Mouse (Mus musculus): ENCODE measurements at regions not wholly inside any gene's neighbourhood (a gene's known extent, or its start where the extent isn't known, plus 50 kb on each side); places are given as distances from the start of the nearest gene placed in this dataset.
A peak's percentile ranks its signal among the peaks of the same experiment; 100 is the strongest.
"Not testable (repeated sequence)": the region's sequence is repeated elsewhere in the genome, so short reads cannot be mapped to it uniquely, and the experiment has no call there.

DNA sequence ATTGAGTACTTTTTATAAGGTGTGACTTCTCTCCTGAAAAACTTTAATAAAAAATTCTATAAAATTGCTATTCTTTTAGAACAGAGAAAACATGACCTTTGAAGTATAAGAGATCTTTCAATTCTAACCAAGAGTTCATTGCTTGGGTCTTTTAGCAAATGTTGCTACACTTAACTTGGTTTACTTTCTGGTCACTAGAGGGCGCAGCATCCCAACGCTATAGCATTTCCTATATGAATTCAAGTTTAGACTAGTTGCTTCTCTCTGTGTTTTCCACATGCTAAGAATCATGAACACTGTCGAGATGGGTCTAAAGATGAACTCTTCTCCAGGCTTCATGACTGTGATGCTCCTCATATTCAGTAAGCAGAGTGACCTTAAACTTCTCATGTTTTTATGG is 544.3 kb downstream of the Dad1 start:
- H3K4me3 ChIP-seq (ENCODE audit: control insufficient read depth, low read depth, low read length); H3K27me3 ChIP-seq (ENCODE audit: control insufficient read depth, insufficient read depth, low read length); H3K27ac ChIP-seq (ENCODE audit: control insufficient read depth, insufficient read depth, low read depth, low read length); H3K36me3 ChIP-seq (ENCODE audit: control insufficient read depth, insufficient read depth, low read length); H3K4me1 ChIP-seq (ENCODE audit: control insufficient read depth, insufficient read depth, low read length): not testable (repeated sequence)

DNA sequence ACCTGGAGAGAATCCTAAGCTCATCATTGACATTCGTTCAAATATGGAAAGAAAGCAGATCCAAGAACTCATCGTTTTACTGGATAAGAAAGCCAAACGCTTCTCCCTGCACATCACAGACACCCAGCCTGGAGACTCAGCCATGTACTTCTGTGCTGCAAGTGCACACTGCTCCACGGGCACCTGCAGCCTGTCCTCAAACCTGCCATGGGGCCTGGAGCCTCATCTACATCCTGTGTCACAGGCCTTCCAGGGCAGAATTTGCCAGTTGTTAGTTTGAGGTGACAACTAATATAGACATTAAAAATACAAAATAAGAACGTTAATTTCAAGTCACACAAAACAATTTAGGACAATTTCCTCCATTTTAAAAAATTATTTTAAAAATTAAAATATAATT is 549.6 kb downstream of the Dad1 start:
- H3K27me3 ChIP-seq (ENCODE audit: control insufficient read depth, insufficient read depth, low read length); H3K27ac ChIP-seq (ENCODE audit: control insufficient read depth, insufficient read depth, low read depth, low read length); H3K4me3 ChIP-seq (ENCODE audit: control insufficient read depth, low read depth, low read length); H3K36me3 ChIP-seq (ENCODE audit: control insufficient read depth, insufficient read depth, low read length); H3K4me1 ChIP-seq (ENCODE audit: control insufficient read depth, insufficient read depth, low read length): not testable (repeated sequence)

- H3K4me1 ChIP-seq (ENCODE audit: control insufficient read depth, insufficient read depth, low read length); H3K27ac ChIP-seq (ENCODE audit: control insufficient read depth, insufficient read depth, low read depth, low read length); H3K36me3 ChIP-seq (ENCODE audit: control insufficient read depth, insufficient read depth, low read length); H3K27me3 ChIP-seq (ENCODE audit: control insufficient read depth, insufficient read depth, low read length); H3K4me3 ChIP-seq (ENCODE audit: control insufficient read depth, low read depth, low read length): not testable (repeated sequence)
Measured at GRCm38 (mm10) chr14:53703593-53703992, 550.3 kb downstream of the Dad1 start.

- not testable (repeated sequence) for H3K27me3 ChIP-seq (ENCODE audit: control insufficient read depth, insufficient read depth, low read length); H3K4me3 ChIP-seq (ENCODE audit: control insufficient read depth, low read depth, low read length); H3K36me3 ChIP-seq (ENCODE audit: control insufficient read depth, insufficient read depth, low read length); H3K27ac ChIP-seq (ENCODE audit: control insufficient read depth, insufficient read depth, low read depth, low read length); H3K4me1 ChIP-seq (ENCODE audit: control insufficient read depth, insufficient read depth, low read length)
Measured at GRCm38 (mm10) chr14:53684100-53684499, 569.8 kb downstream of the Dad1 start.

DNA sequence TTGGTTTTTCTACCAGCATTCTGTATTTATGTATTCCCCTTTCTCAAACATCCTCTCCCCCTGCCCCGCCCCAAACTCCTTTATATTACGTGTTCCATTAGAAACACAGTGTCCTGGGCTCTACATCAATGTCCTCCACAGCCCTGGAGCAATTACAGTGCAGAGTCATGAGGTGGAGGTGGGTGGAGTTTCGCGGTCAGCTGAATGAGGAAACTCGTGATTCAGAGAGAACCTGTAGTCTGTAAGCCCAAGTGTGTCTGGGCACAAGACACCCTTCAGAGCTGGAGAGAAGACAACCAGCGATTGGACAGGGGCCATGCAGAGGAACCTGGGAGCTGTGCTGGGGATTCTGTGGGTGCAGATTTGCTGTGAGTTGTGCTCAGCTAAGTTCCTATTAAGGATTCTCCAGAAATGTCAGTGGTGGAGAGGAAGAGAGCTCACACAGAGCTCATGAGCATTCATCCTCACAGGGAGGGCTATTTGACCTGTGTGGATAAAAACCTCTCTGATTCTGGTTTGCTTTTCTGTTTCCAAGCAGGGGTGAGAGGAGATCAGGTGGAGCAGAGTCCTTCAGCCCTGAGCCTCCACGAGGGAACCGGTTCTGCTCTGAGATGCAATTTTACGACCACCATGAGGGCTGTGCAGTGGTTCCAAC is 570.4 kb downstream of the Dad1 start:
- H3K27ac ChIP-seq (ENCODE audit: control insufficient read depth, insufficient read depth, low read depth, low read length); H3K4me3 ChIP-seq (ENCODE audit: control insufficient read depth, low read depth, low read length): not testable (repeated sequence)

DNA sequence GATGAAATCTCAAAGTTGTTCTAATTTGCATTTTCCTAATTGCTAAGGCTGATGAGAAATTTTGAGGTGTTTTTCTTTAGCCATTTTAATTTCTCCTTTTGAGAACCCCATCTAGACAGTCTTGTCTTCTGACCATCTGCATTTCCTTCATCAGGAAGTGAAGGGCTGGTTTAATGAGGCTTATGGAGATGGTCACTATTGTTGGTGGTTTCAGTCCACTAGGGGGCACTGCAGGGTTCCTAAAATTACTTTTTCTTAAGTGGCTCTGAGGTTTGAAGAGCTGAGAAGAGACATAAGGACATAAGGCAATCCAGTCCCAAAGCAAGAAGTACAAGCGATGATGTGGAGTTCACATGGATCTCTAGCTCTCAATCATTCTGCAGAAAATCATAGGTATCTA is 571.2 kb downstream of the Dad1 start:
- H3K27ac ChIP-seq (ENCODE audit: control insufficient read depth, insufficient read depth, low read depth, low read length); H3K4me3 ChIP-seq (ENCODE audit: control insufficient read depth, low read depth, low read length); H3K4me1 ChIP-seq (ENCODE audit: control insufficient read depth, insufficient read depth, low read length); H3K36me3 ChIP-seq (ENCODE audit: control insufficient read depth, insufficient read depth, low read length); H3K27me3 ChIP-seq (ENCODE audit: control insufficient read depth, insufficient read depth, low read length): not testable (repeated sequence)

More for the DNA sequence above, 570.4 kb downstream of the Dad1 start:
- H3K4me1 ChIP-seq (ENCODE audit: control insufficient read depth, insufficient read depth, low read length); H3K27me3 ChIP-seq (ENCODE audit: control insufficient read depth, insufficient read depth, low read length); H3K36me3 ChIP-seq (ENCODE audit: control insufficient read depth, insufficient read depth, low read length): not testable (repeated sequence)

GRCm38 (mm10) chr14:53681320-53681719 is 572.6 kb downstream of the Dad1 start:
- not testable (repeated sequence) for H3K27me3 ChIP-seq (ENCODE audit: control insufficient read depth, insufficient read depth, low read length); H3K4me1 ChIP-seq (ENCODE audit: control insufficient read depth, insufficient read depth, low read length); H3K36me3 ChIP-seq (ENCODE audit: control insufficient read depth, insufficient read depth, low read length); H3K27ac ChIP-seq (ENCODE audit: control insufficient read depth, insufficient read depth, low read depth, low read length); H3K4me3 ChIP-seq (ENCODE audit: control insufficient read depth, low read depth, low read length)

DNA sequence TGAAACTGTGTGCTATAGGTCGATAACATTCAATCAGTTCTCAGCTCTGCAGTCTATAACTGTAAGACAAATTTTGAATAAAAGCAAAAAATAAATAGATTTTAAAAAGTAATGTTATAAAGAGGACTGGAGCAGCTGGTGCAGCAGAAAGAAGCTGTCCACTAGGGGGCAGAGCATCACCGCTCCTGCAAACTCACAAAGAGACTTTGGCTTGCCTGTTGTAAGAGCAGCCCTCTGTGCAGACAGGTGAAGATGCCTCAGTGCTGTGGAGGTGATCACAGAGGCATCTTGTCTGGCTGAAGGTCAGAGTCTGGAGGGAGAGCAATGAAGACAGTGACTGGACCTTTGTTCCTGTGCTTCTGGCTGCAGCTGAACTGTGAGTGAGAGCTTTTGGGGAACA is 588.2 kb downstream of the Dad1 start:
- not testable (repeated sequence) for H3K4me1 ChIP-seq (ENCODE audit: control insufficient read depth, insufficient read depth, low read length); H3K27me3 ChIP-seq (ENCODE audit: control insufficient read depth, insufficient read depth, low read length)
- peak; percentile 48; the same call in 1 of the 2 replicates for TF ChIP-seq CTCF (IDR thresholded peaks at IDR 0.05; ENCODE audit: control insufficient read depth, insufficient read depth, insufficient replicate concordance, low read depth, low read length)

GRCm38 (mm10) chr14:53662700-53663355 is 591.1 kb downstream of the Dad1 start:
- H3K27ac ChIP-seq (ENCODE audit: control insufficient read depth, insufficient read depth, low read depth, low read length); H3K36me3 ChIP-seq (ENCODE audit: control insufficient read depth, insufficient read depth, low read length); H3K4me3 ChIP-seq (ENCODE audit: control insufficient read depth, low read depth, low read length); H3K27me3 ChIP-seq (ENCODE audit: control insufficient read depth, insufficient read depth, low read length); H3K4me1 ChIP-seq (ENCODE audit: control insufficient read depth, insufficient read depth, low read length): not testable (repeated sequence)

More for the DNA sequence above, 588.2 kb downstream of the Dad1 start:
- not testable (repeated sequence) for H3K27ac ChIP-seq (ENCODE audit: control insufficient read depth, insufficient read depth, low read depth, low read length); H3K36me3 ChIP-seq (ENCODE audit: control insufficient read depth, insufficient read depth, low read length); H3K4me3 ChIP-seq (ENCODE audit: control insufficient read depth, low read depth, low read length)

GRCm38 (mm10) chr14:53654669-53655068 is 599.2 kb downstream of the Dad1 start:
- not testable (repeated sequence) for H3K36me3 ChIP-seq (ENCODE audit: control insufficient read depth, insufficient read depth, low read length); H3K27me3 ChIP-seq (ENCODE audit: control insufficient read depth, insufficient read depth, low read length); H3K27ac ChIP-seq (ENCODE audit: control insufficient read depth, insufficient read depth, low read depth, low read length); H3K4me1 ChIP-seq (ENCODE audit: control insufficient read depth, insufficient read depth, low read length); H3K4me3 ChIP-seq (ENCODE audit: control insufficient read depth, low read depth, low read length)

DNA sequence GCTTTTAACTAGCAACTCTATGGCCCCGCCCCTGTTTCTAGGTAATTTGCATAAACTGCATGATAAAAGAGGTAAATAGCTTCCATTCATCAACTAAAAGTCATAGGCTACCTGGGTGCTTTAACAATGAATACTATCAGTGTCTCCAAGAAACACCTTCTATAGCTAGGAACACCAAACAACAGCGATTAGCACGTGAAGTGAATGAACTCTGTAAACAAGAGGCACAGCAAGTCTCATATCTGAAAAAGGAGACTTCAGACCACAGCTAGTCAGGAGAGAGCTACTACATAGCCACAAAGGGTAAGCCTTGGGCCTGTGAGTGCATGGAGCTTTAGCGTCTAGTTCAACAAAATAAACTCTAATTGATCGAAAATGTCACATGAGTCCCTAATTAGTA is 602.8 kb downstream of the Dad1 start:
- not testable (repeated sequence) for H3K27ac ChIP-seq (ENCODE audit: control insufficient read depth, insufficient read depth, low read depth, low read length); H3K27me3 ChIP-seq (ENCODE audit: control insufficient read depth, insufficient read depth, low read length); H3K4me3 ChIP-seq (ENCODE audit: control insufficient read depth, low read depth, low read length); H3K4me1 ChIP-seq (ENCODE audit: control insufficient read depth, insufficient read depth, low read length); H3K36me3 ChIP-seq (ENCODE audit: control insufficient read depth, insufficient read depth, low read length)

GRCm38 (mm10) chr14:53649189-53649588 is 604.7 kb downstream of the Dad1 start:
- H3K4me3 ChIP-seq (ENCODE audit: control insufficient read depth, low read depth, low read length); H3K27ac ChIP-seq (ENCODE audit: control insufficient read depth, insufficient read depth, low read depth, low read length); H3K4me1 ChIP-seq (ENCODE audit: control insufficient read depth, insufficient read depth, low read length); H3K36me3 ChIP-seq (ENCODE audit: control insufficient read depth, insufficient read depth, low read length); H3K27me3 ChIP-seq (ENCODE audit: control insufficient read depth, insufficient read depth, low read length): not testable (repeated sequence)

All from testis, adult 2 months (tissue).